Mouse (Mus musculus) CD4-positive, CD25-positive, alpha-beta regulatory T cell, adult 2 months (primary cell): ENCODE measurements around the gene 2610301B20Rik.
"Not testable (repeated sequence)": the region's sequence is repeated elsewhere in the genome, so short reads cannot be mapped to it uniquely, and the experiment has no call there.

Source experiments
- DNase-seq: peaks from one replicate; pipeline ENCODE4 v3.0.0-alpha.2; 2012; ENCODE audit warnings: low read depth, low spot score

2610301B20Rik gene

GRCm38 (mm10) chr4:10905234-10905801, 31.0 kb downstream of the 2610301B20Rik start:
- no peak for DNase-seq

GRCm38 (mm10) chr4:10911417-10911816, 37.1 kb downstream of the 2610301B20Rik start:
- DNase-seq: not testable (repeated sequence)

DNA sequence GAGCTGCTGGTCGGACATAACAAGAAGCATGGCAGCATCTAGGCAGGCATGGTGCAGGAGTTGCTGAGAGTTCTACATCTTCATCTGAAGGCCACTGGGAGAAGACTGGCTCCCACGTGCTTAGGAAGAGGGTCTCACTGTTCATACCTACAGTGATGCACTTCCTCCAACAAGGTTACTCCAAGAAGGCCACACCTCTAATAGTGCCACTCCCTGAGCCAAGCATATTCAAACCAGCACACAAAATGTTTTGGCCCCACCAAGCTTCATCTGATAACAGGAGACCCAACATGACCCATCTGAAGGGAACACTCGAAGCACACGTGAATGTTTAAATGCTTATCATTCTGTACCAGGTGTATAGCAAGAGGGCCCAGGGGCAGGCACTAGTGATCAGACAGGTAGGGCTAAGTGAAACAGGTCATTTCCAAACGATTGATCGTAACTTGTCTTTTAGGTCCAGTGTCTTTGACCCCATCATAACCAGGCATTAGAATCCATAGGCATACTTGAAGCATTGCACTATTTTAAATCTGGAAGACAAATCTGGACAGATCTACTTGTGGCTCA, 37.7 kb downstream of the 2610301B20Rik start:
- DNase-seq: no peak

DNA sequence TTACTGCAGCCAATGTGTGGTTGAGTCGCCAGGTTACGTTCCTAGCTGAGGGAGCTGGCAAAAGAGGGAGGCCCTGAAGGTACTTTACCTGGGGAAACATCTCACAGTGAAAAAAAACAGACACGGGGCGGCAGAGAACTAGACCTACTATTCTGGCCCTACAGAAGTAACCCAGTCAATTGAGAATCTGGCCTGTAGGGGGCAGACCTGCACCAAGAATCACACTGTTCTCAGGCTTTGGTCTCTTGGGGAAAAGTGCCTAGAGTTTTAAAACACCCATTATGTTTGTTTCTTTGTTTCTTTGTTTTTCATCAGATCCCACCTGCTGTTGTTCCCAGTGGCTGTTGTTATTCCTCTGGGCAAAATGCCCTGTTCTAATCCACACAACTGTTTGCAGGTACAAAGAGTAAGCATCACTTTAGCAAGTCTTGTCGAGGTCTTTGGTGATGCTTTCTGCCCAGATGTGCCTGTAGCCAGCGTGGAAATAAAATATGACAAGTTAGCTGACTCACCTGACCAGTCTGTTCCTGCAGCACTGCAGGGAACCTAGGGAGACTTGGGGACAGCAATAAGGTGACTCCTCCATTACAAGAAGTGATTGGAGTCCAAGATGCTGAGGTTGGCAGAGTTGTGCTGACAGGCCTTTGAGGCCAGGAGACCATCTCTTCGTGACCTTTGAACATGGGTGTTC, 38.5 kb downstream of the 2610301B20Rik start:
- DNase-seq: peak; percentile 91

GRCm38 (mm10) chr4:10913409-10913808, 39.1 kb downstream of the 2610301B20Rik start:
- no peak for DNase-seq

GRCm38 (mm10) chr4:10914766-10915165, 40.5 kb downstream of the 2610301B20Rik start:
- no peak for DNase-seq

DNA sequence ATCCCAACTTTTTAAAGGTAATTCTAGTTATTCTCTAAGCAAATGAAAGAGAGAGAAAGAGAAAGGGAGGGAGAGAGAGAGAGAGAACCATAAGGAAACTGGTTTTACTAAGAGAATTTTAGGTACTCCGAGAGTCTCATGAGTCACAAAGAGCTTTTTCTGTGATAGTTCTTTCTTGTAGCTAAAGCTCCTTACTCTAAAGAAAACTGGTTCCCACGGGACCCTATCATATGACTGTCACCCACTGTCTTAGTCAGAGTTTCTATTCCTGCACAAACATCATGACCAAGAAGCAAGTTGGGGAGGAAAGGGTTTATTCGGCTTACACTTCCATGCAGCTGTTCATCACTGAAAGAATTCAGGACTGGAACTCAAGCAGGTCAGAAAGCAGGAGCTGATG, 41.0 kb downstream of the 2610301B20Rik start:
- no peak for DNase-seq

DNA sequence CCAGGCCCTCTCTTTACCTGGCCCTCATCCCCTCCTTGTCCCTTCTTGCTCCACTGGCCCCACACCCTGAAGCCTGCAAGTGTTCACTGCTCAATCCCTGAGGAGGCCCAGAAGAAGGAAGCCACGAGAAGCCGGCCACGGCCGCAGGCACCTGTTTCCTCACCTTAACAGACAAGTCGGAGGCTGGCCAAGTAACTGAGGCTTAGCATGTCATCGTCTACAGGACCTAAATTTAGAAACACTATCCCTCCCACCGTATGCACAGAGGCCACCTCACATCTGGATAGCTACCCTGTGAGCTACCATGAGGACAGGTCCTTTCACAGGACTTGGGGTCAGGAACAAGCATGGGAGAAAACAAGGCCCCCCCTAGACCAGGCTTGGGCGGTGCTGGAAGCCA, 44.1 kb downstream of the 2610301B20Rik start:
- no peak for DNase-seq

DNA sequence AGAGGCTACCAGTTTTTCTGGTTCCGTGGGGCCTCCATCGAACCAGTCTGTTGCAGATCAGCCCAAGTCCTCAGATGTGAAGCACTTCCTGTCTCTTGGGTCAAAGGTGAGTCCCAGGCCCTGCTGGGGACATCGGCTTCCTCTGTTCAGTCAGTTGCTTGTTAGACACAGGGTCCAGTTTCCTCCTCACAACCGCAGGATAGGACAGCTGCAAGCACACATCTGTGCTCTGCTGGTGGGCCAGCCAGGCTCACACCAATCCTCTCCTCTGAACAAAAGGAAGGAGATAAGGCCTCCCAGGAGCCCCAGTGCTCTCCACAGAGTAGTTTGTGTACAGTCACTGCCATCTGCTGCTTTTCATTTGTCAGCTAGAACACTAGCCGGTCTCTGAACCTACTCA, 44.8 kb downstream of the 2610301B20Rik start:
- peak; percentile 47 for DNase-seq

DNA sequence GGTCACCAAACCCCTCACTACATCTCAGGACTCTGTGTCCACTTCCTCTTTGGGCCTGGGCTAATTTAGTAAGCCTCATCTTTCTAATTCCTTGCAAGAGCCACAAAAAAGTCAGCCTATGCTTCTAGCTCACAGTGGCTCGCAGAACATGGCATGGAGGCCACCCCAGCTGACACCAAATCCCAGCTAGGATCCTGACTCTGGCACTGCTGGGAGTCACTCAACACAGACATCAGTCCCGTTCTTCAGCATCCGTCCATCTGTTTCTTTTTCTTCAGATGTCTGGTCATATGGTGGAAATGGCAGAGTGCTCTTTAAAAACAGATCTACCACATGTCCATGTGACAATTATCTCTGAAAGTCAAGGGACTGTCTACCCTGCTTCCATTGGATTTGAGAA, 45.2 kb downstream of the 2610301B20Rik start:
- no peak for DNase-seq

- DNase-seq: no peak
Measured at GRCm38 (mm10) chr4:10919987-10920386, 45.7 kb downstream of the 2610301B20Rik start.

DNA sequence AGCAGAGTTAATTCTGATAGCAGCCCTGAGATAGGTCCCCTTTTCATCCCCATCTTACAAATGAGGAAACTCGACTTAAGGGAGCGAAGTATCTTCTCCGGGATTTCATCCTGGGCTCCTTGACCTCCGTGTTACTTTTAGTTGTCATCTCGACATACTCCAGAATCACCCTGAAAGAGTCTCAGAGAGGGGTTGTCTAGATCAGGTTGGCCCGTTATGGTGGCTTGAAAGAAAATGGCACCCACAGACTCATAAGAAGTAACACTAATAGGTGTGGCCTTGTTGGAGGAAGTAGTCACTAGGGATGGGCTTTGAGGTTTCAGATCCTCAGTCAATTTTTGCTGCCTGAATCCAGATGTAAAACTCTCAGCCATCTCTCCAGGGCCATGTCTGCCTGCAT, 46.3 kb downstream of the 2610301B20Rik start:
- no peak for DNase-seq

DNA sequence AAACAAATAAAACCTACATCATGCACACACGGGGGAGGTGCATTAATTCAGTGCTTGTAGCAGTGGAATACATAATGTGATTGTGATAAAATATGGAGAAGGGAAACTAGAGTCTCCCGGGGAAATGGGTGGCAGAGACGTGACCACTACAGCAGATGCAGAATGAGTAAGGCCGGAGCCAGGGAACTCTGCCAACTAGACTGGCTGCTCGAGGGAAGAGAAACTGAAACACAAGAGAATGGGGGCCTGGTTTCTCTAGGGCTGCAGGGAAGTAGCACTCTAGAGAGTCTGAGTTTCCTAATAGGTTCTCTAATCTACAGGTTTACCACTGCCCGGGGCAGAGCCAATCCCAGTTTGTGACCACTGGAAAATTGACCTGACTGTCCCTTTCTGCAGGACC, 48.9 kb downstream of the 2610301B20Rik start:
- no peak for DNase-seq

DNA sequence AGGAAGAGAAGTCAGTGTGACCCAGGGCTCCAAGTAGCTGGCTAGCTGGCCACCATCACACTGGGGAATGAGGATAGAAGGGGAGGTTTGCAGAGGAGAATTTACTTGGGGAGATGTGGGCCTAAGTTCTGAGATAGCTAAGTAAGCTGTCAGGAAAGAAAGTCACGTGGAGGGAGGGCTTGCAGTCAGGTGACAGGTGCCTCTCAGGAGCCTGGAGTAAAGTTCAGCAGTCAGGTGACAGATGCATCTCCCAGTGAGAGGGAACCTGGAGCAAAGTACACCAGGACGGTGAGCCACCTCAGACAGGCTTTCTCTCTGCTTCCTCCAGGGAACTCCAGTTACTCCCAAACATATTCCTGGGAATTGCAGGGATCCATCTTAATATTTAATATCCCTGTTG, 49.8 kb downstream of the 2610301B20Rik start:
- no peak for DNase-seq

DNA sequence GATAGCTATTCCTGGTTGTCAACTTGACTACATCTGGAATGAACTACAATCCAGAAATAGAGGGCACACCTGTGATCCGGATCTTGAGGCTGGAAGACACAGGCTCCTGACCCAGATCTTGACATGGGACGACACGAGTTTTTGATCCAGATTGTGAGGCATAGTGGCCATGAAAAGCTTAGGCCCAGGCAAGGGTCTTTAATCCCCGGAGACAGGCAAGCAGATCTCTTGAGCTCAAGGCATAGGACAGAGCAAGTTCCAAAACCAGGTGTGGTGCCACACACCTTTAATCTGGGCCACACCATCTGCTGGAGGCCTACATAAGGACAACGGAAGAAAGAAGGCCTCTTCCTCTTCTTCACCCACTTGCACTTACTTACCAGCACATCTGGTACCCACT, 50.2 kb downstream of the 2610301B20Rik start:
- DNase-seq: no peak

GRCm38 (mm10) chr4:10926416-10926815, 52.1 kb downstream of the 2610301B20Rik start:
- DNase-seq: no peak

- no peak for DNase-seq
Measured at GRCm38 (mm10) chr4:10928158-10928557, 53.9 kb downstream of the 2610301B20Rik start.

- no peak for DNase-seq
Measured at GRCm38 (mm10) chr4:10929726-10930125, 55.4 kb downstream of the 2610301B20Rik start.

DNA sequence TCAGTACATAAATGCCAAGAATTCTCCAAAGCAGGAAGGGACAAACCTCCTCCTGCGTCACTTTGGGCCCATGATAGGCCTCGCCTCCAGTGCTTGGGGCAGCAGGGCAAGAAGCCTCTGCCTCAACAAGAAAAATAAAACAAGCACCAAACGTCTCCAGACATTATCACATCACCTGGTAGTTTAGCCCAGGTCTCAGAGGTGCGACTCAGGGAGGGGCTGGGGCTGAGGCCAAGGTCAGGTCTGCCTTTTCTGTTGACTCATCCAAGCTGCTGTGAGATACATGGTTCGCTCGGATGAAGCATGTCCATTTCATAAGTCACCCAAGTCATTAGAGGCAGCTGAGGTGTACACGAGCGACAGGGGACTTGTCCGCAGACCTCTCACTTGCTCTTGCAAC, 56.7 kb downstream of the 2610301B20Rik start:
- no peak for DNase-seq

DNA sequence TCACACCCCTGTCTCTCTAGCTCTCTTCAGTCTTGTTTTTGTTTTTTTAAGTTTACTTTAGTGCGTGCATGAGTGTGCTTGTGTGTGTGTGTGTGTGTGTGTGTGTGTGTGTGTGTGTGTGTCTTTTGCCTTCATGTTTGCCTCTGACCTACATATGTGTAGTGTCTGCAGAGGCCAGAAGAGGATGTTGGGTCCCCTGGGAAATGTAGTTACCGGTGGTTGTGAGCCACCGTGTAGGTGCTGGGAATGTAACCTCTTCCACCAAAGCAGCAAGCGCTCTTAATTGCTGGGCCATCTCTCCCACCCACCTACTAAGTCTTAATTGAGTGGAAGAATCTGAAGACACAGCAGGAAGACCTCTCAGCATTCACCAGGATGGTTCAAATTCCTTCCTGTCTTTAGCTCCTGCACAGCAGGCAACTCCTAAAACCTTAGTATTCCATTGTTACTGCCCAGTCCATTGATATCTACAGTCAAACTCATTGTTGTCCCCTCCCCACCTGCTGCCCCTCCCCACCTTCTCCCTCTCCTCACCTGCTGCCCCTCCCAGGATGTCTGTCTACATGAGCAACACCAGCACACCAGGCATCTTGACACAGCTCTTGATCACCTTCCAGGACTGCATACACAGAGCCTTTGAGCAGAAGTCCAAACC, 57.9 kb downstream of the 2610301B20Rik start:
- no peak for DNase-seq

- no peak for DNase-seq
Measured at GRCm38 (mm10) chr4:10932782-10933181, 58.5 kb downstream of the 2610301B20Rik start.

DNA sequence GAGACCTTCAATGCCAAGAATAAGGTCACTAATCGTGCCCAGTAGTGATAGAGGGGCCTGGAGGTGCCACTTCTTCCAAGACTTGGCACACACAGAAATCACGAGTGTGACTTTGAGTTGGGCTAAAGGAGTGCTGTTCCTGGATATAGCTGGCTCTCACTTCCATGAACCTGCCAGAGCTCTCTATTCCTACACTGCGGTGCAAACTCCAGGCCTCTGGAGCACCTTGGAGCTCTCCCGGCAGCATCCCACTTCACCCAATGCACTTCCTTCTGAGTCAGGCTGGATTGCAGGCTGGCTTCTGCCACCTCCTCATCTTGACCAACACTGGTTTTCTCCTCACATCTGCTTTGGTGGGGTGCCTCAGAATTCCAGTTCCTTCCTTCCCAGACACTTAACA, 62.5 kb downstream of the 2610301B20Rik start:
- DNase-seq: no peak
